Mouse (Mus musculus): Measurements from ENCODE around the gene Rab5a. TPM values are rescaled to one million over a fixed set of nuclear protein-coding genes. Genes with fewer than 3 reads are reported as not detected.

Rab5a gene
- polyA plus RNA-seq (2015; fragmentation: Nextera tagmentation; extraction: Ambion mirVana): 95.0 and 99.1 TPM in 2 replicates

- H3K4me1 ChIP-seq (replicated peaks): peaks cover 29% of the 10 kb centered on the region
- no peaks in the 10 kb centered on the region for H3K9me3 ChIP-seq
- H3K4me2 ChIP-seq (replicated peaks): peak within 1 kb of the TSS; percentile 90
- peak within 1 kb of the TSS; percentile 97 for H3K4me3 ChIP-seq (replicated peaks)
- WGBS: under 1% methylated on average over 81 of the region's 82 CpGs
- peak within 1 kb of the TSS; percentile 83 for H3K9ac ChIP-seq (replicated peaks)
- peak; percentile 98 for ATAC-seq
- no peaks in the 10 kb centered on the region for H3K27me3 ChIP-seq
- H3K27ac ChIP-seq: peak within 1 kb of the TSS; percentile 98
- no peaks in the 10 kb centered on the region for H3K36me3 ChIP-seq
These were observed at the start of gene Rab5a for GRCm38 (mm10) chr17:53478858-53479603. Gene Rab5a (plus strand): TSS chr17:53479234.

GRCm38 (mm10) chr17:53456152-53456551, 22.9 kb upstream of the Rab5a start:
- H3K27ac ChIP-seq: no peak overlapping the region
- H3K36me3 ChIP-seq: no peaks in the 10 kb centered on the region
- no peaks in the 10 kb centered on the region for H3K27me3 ChIP-seq
- H3K4me3 ChIP-seq (replicated peaks): no peak overlapping the region
- no peak overlapping the region for H3K4me2 ChIP-seq (replicated peaks)
- 90% methylated on average over 2 of the region's 2 CpGs for WGBS
- H3K9me3 ChIP-seq: peaks cover 3% of the 10 kb centered on the region; the same call in 1 of the 2 replicates
- no peak for ATAC-seq
- no peak overlapping the region for H3K9ac ChIP-seq (replicated peaks)
- no peaks in the 10 kb centered on the region for H3K4me1 ChIP-seq (replicated peaks)

- Histone ChIP-seq H3K4me2 (replicated peaks) (no peak overlapping the region), H3K4me1 (replicated peaks) (no peaks in the 10 kb centered on the region), H3K9ac (replicated peaks) (no peak overlapping the region), H3K27me3 (no peaks in the 10 kb centered on the region), H3K36me3 (no peaks in the 10 kb centered on the region), H3K27ac (no peak overlapping the region), H3K9me3 (peaks cover 3% of the 10 kb centered on the region; the same call in 1 of the 2 replicates), H3K4me3 (replicated peaks) (no peak overlapping the region)
- no peak for ATAC-seq
- 98% methylated on average over 1 of the region's 1 CpGs for WGBS
These were observed 22.3 kb upstream of the Rab5a start for GRCm38 (mm10) chr17:53456742-53457141.

- Histone ChIP-seq H3K9ac (replicated peaks) (peak within 1 kb of the TSS; percentile 51), H3K36me3 (no peaks in the 10 kb centered on the region), H3K27me3 (no peaks in the 10 kb centered on the region), H3K27ac (no peak within 1 kb of the TSS), H3K4me3 (replicated peaks) (peak within 1 kb of the TSS; percentile 45), H3K4me2 (replicated peaks) (peak within 1 kb of the TSS; percentile 64), H3K4me1 (replicated peaks) (peaks cover 12% of the 10 kb centered on the region), H3K9me3 (no peaks in the 10 kb centered on the region)
- peak; percentile 97 for ATAC-seq
- WGBS: 19% methylated on average over 26 of the region's 26 CpGs
These were observed 16.2 kb upstream of the Rab5a start, which contains the start of gene Efhb for GRCm38 (mm10) chr17:53462603-53463495. Gene Efhb (minus strand): TSS chr17:53463321.

- H3K27ac ChIP-seq: no peak overlapping the region
- no peaks in the 10 kb centered on the region for H3K9me3 ChIP-seq
These were observed 15.6 kb upstream of the Rab5a start for GRCm38 (mm10) chr17:53463496-53463840.

GRCm38 (mm10) chr17:53465569-53465968, 13.5 kb upstream of the Rab5a start:
- Histone ChIP-seq H3K4me1 (replicated peaks) (peaks cover 12% of the 10 kb centered on the region), H3K4me3 (replicated peaks) (no peak overlapping the region), H3K4me2 (replicated peaks) (no peak overlapping the region), H3K9me3 (no peaks in the 10 kb centered on the region), H3K9ac (replicated peaks) (no peak overlapping the region), H3K36me3 (no peaks in the 10 kb centered on the region), H3K27ac (no peak overlapping the region), H3K27me3 (no peaks in the 10 kb centered on the region)
- 60% methylated on average over 4 of the region's 4 CpGs for WGBS
- ATAC-seq: no peak

More at GRCm38 (mm10) chr17:53463496-53463840, 15.6 kb upstream of the Rab5a start:
- Histone ChIP-seq H3K36me3 (no peaks in the 10 kb centered on the region), H3K9ac (replicated peaks) (peak overlapping the region; percentile 51), H3K4me3 (replicated peaks) (peak overlapping the region; percentile 45), H3K4me1 (replicated peaks) (peaks cover 12% of the 10 kb centered on the region), H3K4me2 (replicated peaks) (peak overlapping the region; percentile 64), H3K27me3 (no peaks in the 10 kb centered on the region)
- no peak; the same call in 1 of the 2 replicates for ATAC-seq
- 16% methylated on average over 8 of the region's 9 CpGs for WGBS

GRCm38 (mm10) chr17:53468697-53469096, 10.3 kb upstream of the Rab5a start:
- no peak for ATAC-seq
- H3K4me3 ChIP-seq (replicated peaks): no peak overlapping the region
- H3K27ac ChIP-seq: no peak overlapping the region
- H3K36me3 ChIP-seq: no peaks in the 10 kb centered on the region
- peaks cover 1% of the 10 kb centered on the region; the same call in 1 of the 2 replicates for H3K4me1 ChIP-seq (replicated peaks)
- no peak overlapping the region for H3K9ac ChIP-seq (replicated peaks)
- H3K4me2 ChIP-seq (replicated peaks): no peak overlapping the region
- H3K9me3 ChIP-seq: no peaks in the 10 kb centered on the region
- H3K27me3 ChIP-seq: no peaks in the 10 kb centered on the region

- no peaks in the 10 kb centered on the region for H3K36me3 ChIP-seq
- peak overlapping the region; percentile 98 for H3K27ac ChIP-seq
- 9% methylated on average over 15 of the region's 15 CpGs for WGBS
- H3K4me3 ChIP-seq (replicated peaks): peak overlapping the region; percentile 97
- H3K9ac ChIP-seq (replicated peaks): peak overlapping the region; percentile 78
- peaks cover 29% of the 10 kb centered on the region for H3K4me1 ChIP-seq (replicated peaks)
- H3K4me2 ChIP-seq (replicated peaks): peak overlapping the region; percentile 90
- no peak for ATAC-seq
- no peaks in the 10 kb centered on the region for H3K27me3 ChIP-seq
- H3K9me3 ChIP-seq: no peaks in the 10 kb centered on the region
These were observed 772 bp upstream of the Rab5a start for GRCm38 (mm10) chr17:53478066-53478857.

- WGBS: under 1% methylated on average over 25 of the region's 33 CpGs
- Histone ChIP-seq H3K4me1 (replicated peaks) (peaks cover 29% of the 10 kb centered on the region), H3K4me3 (replicated peaks) (peak overlapping the region; percentile 97), H3K4me2 (replicated peaks) (peak overlapping the region; percentile 90), H3K9ac (replicated peaks) (peak overlapping the region; percentile 83), H3K27ac (peak overlapping the region; percentile 98), H3K27me3 (no peaks in the 10 kb centered on the region), H3K9me3 (no peaks in the 10 kb centered on the region), H3K36me3 (peaks cover 4% of the 10 kb centered on the region)
- peak; percentile 9; the same call in 1 of the 2 replicates for ATAC-seq
These were observed 589 bp downstream of the Rab5a start for GRCm38 (mm10) chr17:53479604-53480041.

- Histone ChIP-seq H3K4me2 (replicated peaks) (peak overlapping the region; percentile 90), H3K4me1 (replicated peaks) (peaks cover 29% of the 10 kb centered on the region), H3K9me3 (no peaks in the 10 kb centered on the region), H3K27me3 (no peaks in the 10 kb centered on the region), H3K4me3 (replicated peaks) (peak overlapping the region; percentile 97), H3K36me3 (peaks cover 9% of the 10 kb centered on the region), H3K27ac (no peak overlapping the region), H3K9ac (replicated peaks) (peak overlapping the region; percentile 83)
- no peak for ATAC-seq
- 51% methylated on average over 7 of the region's 7 CpGs for WGBS
These were observed 1.4 kb downstream of the Rab5a start for GRCm38 (mm10) chr17:53480433-53480832.

- Histone ChIP-seq H3K36me3 (peaks cover 30% of the 10 kb centered on the region), H3K4me3 (replicated peaks) (no peak overlapping the region), H3K4me1 (replicated peaks) (no peaks in the 10 kb centered on the region), H3K9ac (replicated peaks) (no peak overlapping the region), H3K27me3 (no peaks in the 10 kb centered on the region), H3K27ac (no peak overlapping the region), H3K4me2 (replicated peaks) (no peak overlapping the region), H3K9me3 (no peaks in the 10 kb centered on the region)
- no peak for ATAC-seq
- 96% methylated on average over 4 of the region's 4 CpGs for WGBS
These were observed 9.4 kb downstream of the Rab5a start for GRCm38 (mm10) chr17:53488291-53489006.
